ENCODE assay signal across 22 mouse cellular contexts in the genomic region with DNA sequence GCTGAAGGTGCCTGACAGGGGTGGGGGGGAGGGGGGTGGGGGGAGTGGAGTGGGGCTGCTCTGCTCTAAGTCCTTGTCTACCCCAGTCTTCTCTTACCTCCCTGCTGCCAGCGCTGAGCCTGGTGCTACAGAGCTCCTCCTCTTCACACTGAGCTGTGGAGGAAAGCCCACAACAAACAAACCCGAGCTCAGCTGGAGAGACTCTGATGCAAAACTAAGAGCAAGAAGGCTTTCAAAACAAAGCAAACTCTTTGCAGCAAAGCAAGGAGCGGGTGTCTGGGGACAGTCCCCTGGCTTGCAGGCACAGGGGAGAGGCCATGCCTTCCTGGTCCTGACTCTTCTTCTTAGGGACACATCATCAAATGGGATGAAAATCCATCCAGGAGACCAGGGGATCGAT. TPM values are rescaled to one million over a fixed set of nuclear protein-coding genes. Genes with fewer than 3 reads are reported as not detected.
DNase-seq lines count a peak whose midpoint lies in the region; ATAC-seq lines count a peak whose summit lies in the region.
"Had no signal": no experiment of that assay in that cellular context is flagged by ENCODE, and none has a peak within 500 bp of the region (broad histone marks: within the 10 kb centered on the region; RNA-seq: fewer than 3 reads in every experiment).

No protein-coding gene starts in this region.

- no peak for ATAC-seq in forebrain, embryonic 13.5 days
- no peak for ATAC-seq in forebrain, embryonic 15.5 days (replicated peaks)
- ATAC-seq in megakaryocyte, adult 5-6 weeks (ENCODE audit: poor library complexity, severe bottlenecking), result no peak
- ATAC-seq: hindbrain, embryonic 16.5 days; liver, postnatal 0 days; midbrain, embryonic 15.5 days had no signal

- 31% methylated on average over 4 of the region's 4 CpGs for WGBS in forebrain, embryonic 13.5 days
- WGBS in forebrain, embryonic 15.5 days, result 45% methylated on average over 4 of the region's 4 CpGs

- peaks cover 19% of the 10 kb centered on the region for H3K4me1 ChIP-seq in forebrain, embryonic 13.5 days
- peaks cover 20% of the 10 kb centered on the region for H3K4me1 ChIP-seq in forebrain, embryonic 15.5 days
- H3K4me1 ChIP-seq in megakaryocyte, embryonic 14.5 days, result peaks cover 82% of the 10 kb centered on the region

- H3K4me3 ChIP-seq in forebrain, embryonic 13.5 days, result no peak overlapping the region
- no peak overlapping the region for H3K4me3 ChIP-seq in forebrain, embryonic 15.5 days
- peak overlapping the region; percentile 76 for H3K4me3 ChIP-seq in megakaryocyte, embryonic 14.5 days (replicated peaks)
- H3K4me3 ChIP-seq: embryonic facial prominence, embryonic 13.5 days; heart, adult 2 months; limb, embryonic 15.5 days; midbrain, embryonic 15.5 days had no signal

- H3K27me3 ChIP-seq in forebrain, embryonic 13.5 days, result no peaks in the 10 kb centered on the region
- H3K27me3 ChIP-seq in forebrain, embryonic 15.5 days, result no peaks in the 10 kb centered on the region
- H3K27me3 ChIP-seq in megakaryocyte, embryonic 14.5 days (replicated peaks), result no peaks in the 10 kb centered on the region
- H3K27me3 ChIP-seq: limb, embryonic 15.5 days; midbrain, embryonic 15.5 days had no signal

- no peak overlapping the region for H3K27ac ChIP-seq in forebrain, embryonic 13.5 days
- H3K27ac ChIP-seq in forebrain, embryonic 15.5 days (replicated peaks), result no peak overlapping the region
- H3K27ac ChIP-seq: embryonic facial prominence, embryonic 13.5 days; heart, adult 2 months; limb, embryonic 15.5 days; macrophage; midbrain, embryonic 15.5 days had no signal

- DNase-seq in induced T-regulatory cell, adult 2 months (ENCODE audit: low read depth), result peak; percentile 65
- DNase-seq in thymus, postnatal 25 days, result peak; percentile 83
- DNase-seq in MN1 (ENCODE audit: low spot score), result no peak
- DNase-seq in layer of hippocampus, postnatal 14 days (ENCODE audit: low spot score in 2 of 2), result no peak
- DNase-seq: adrenal gland, postnatal 25 days; cerebellum, adult 2 months; heart, adult 2 months; kidney, adult 9 months; layer of hippocampus, adult 9-11 months; liver, postnatal 0 days had no signal

- peak overlapping the region; percentile 34; the same call in 1 of the 2 replicates for H3K9ac ChIP-seq in forebrain, embryonic 13.5 days
- H3K9ac ChIP-seq in forebrain, embryonic 15.5 days (replicated peaks), result no peak overlapping the region
- H3K9ac ChIP-seq: embryonic facial prominence, embryonic 13.5 days; limb, embryonic 15.5 days; liver, postnatal 0 days; midbrain, embryonic 15.5 days had no signal

- H3K9me3 ChIP-seq in forebrain, embryonic 13.5 days (replicated peaks), result no peaks in the 10 kb centered on the region
- H3K9me3 ChIP-seq in forebrain, embryonic 15.5 days, result no peaks in the 10 kb centered on the region
- no peaks in the 10 kb centered on the region for H3K9me3 ChIP-seq in megakaryocyte, embryonic 14.5 days
- H3K9me3 ChIP-seq: embryonic facial prominence, embryonic 13.5 days; limb, embryonic 15.5 days; midbrain, embryonic 15.5 days had no signal

- H3K36me3 ChIP-seq in forebrain, embryonic 13.5 days (ENCODE audit: poor library complexity, severe bottlenecking), result peaks cover 31% of the 10 kb centered on the region
- peaks cover 23% of the 10 kb centered on the region for H3K36me3 ChIP-seq in forebrain, embryonic 15.5 days
- H3K36me3 ChIP-seq in megakaryocyte, embryonic 14.5 days (replicated peaks; ENCODE audit: low read length), result peaks cover 61% of the 10 kb centered on the region

- no peak overlapping the region for H3K4me2 ChIP-seq in forebrain, embryonic 13.5 days
- H3K4me2 ChIP-seq in forebrain, embryonic 15.5 days (replicated peaks), result no peak overlapping the region
- H3K4me2 ChIP-seq: embryonic facial prominence, embryonic 13.5 days; limb, embryonic 15.5 days; midbrain, embryonic 15.5 days had no signal

RNA-seq across cellular contexts. Expression of a gene that starts 5.1 kb away (rescaled TPM):
- polyA plus RNA-seq in forebrain, embryonic 13.5 days (2015; fragmentation: Nextera tagmentation; extraction: Ambion mirVana), result 109 and 130 TPM in 2 replicates
- polyA plus RNA-seq in forebrain, embryonic 15.5 days (2015; fragmentation: Nextera tagmentation; extraction: Ambion mirVana), result 156 and 161 TPM in 2 replicates
- polyA plus RNA-seq in megakaryocyte, embryonic 14.5 days (2012; ENCODE audit: insufficient read depth, low replicate concordance), result 24.5 and 29.2 TPM in 2 replicates
- total RNA-seq in megakaryocyte, adult 5-6 weeks (2015), result 9.1 and 11.5 TPM in 2 replicates
- total RNA-seq in megakaryocyte, adult 5-6 weeks (2017), result 32.3 and 40.9 TPM in 2 replicates
- total RNA-seq in layer of hippocampus, postnatal 14 days (2021), result 10 to 100 TPM; 39.1 to 40.8 TPM

RNA-seq across cellular contexts. Expression of a gene that starts 5.2 kb away (rescaled TPM):
- polyA plus RNA-seq in forebrain, embryonic 13.5 days (2015; fragmentation: Nextera tagmentation; extraction: Ambion mirVana), result 0.19 and 0.62 TPM in 2 replicates
- polyA plus RNA-seq in forebrain, embryonic 15.5 days (2015; fragmentation: Nextera tagmentation; extraction: Ambion mirVana), result 0.15 and 0.51 TPM in 2 replicates
- polyA plus RNA-seq in megakaryocyte, embryonic 14.5 days (2012; ENCODE audit: insufficient read depth, low replicate concordance), result not detected in 2 replicates
- total RNA-seq in megakaryocyte, adult 5-6 weeks (2015), result not detected in 2 replicates
- total RNA-seq in megakaryocyte, adult 5-6 weeks (2017), result 0.33 TPM in 1 of 2 replicates, not detected in the other
- under 1 TPM; 0.32 to 0.48 TPM for total RNA-seq in layer of hippocampus, postnatal 14 days (2021)
- total RNA-seq: gastrocnemius, adult 8-10 months; heart, adult 2 months; heart, postnatal 25 days had no signal
- polyA plus RNA-seq: liver, postnatal 0 days; macrophage; neural tube, embryonic 11.5 days had no signal

RNA-seq across cellular contexts. Expression of a gene that starts 11.3 kb away (rescaled TPM):
- 67.2 and 70.5 TPM in 2 replicates for polyA plus RNA-seq in forebrain, embryonic 13.5 days (2015; fragmentation: Nextera tagmentation; extraction: Ambion mirVana)
- 65.8 and 67.8 TPM in 2 replicates for polyA plus RNA-seq in forebrain, embryonic 15.5 days (2015; fragmentation: Nextera tagmentation; extraction: Ambion mirVana)
- 27.0 and 63.9 TPM in 2 replicates for polyA plus RNA-seq in megakaryocyte, embryonic 14.5 days (2012; ENCODE audit: insufficient read depth, low replicate concordance)
- 27.4 and 32.8 TPM in 2 replicates for total RNA-seq in megakaryocyte, adult 5-6 weeks (2015)
- total RNA-seq in megakaryocyte, adult 5-6 weeks (2017), result 28.5 and 33.7 TPM in 2 replicates
- total RNA-seq in layer of hippocampus, postnatal 14 days (2021), result 10 to 100 TPM; 63.6 to 69.8 TPM

RNA-seq across cellular contexts. Expression of a gene that starts 35.1 kb away (rescaled TPM):
- 15.2 and 16.8 TPM in 2 replicates for polyA plus RNA-seq in forebrain, embryonic 13.5 days (2015; fragmentation: Nextera tagmentation; extraction: Ambion mirVana)
- 17.6 and 18.8 TPM in 2 replicates for polyA plus RNA-seq in forebrain, embryonic 15.5 days (2015; fragmentation: Nextera tagmentation; extraction: Ambion mirVana)
- 17.5 and 54.6 TPM in 2 replicates for polyA plus RNA-seq in megakaryocyte, embryonic 14.5 days (2012; ENCODE audit: insufficient read depth, low replicate concordance)
- total RNA-seq in megakaryocyte, adult 5-6 weeks (2015), result 2.5 and 3.1 TPM in 2 replicates
- 5.5 and 5.8 TPM in 2 replicates for total RNA-seq in megakaryocyte, adult 5-6 weeks (2017)
- 10 to 100 TPM; 10.0 to 11.8 TPM for total RNA-seq in layer of hippocampus, postnatal 14 days (2021)

RNA-seq across cellular contexts. Expression of a gene that starts 42.7 kb away (rescaled TPM):
- not detected in 2 replicates for polyA plus RNA-seq in forebrain, embryonic 13.5 days (2015; fragmentation: Nextera tagmentation; extraction: Ambion mirVana)
- polyA plus RNA-seq in forebrain, embryonic 15.5 days (2015; fragmentation: Nextera tagmentation; extraction: Ambion mirVana), result not detected in 2 replicates
- not detected in 2 replicates for polyA plus RNA-seq in megakaryocyte, embryonic 14.5 days (2012; ENCODE audit: insufficient read depth, low replicate concordance)
- total RNA-seq in megakaryocyte, adult 5-6 weeks (2015), result not detected in 2 replicates
- not detected in 2 replicates for total RNA-seq in megakaryocyte, adult 5-6 weeks (2017)
- under 1 TPM in 1 of 2 experiments, not detected in 1; 0.16 TPM for total RNA-seq in layer of hippocampus, postnatal 14 days (2021)
- total RNA-seq: adrenal gland, postnatal 25 days; gastrocnemius, adult 8-10 months; heart, adult 2 months; heart, postnatal 25 days had no signal
- polyA plus RNA-seq: embryonic facial prominence, embryonic 13.5 days; heart, adult 2 months; liver, postnatal 0 days; macrophage; neural tube, embryonic 11.5 days had no signal

Comparison
In these comparisons a context has a peak if more than half of its experiments do, and no peak if none do; other contexts are left out.
1. DNase-seq: peak in induced T-regulatory cell, adult 2 months (single experiment) and thymus, postnatal 25 days (single experiment); none in MN1 (single experiment) and layer of hippocampus, postnatal 14 days (0 of 2).